Mouse (Mus musculus) lung, adult 2 months (tissue): ENCODE data around the gene Pde6d.
"Not testable (repeated sequence)": the region's sequence is repeated elsewhere in the genome, so short reads cannot be mapped to it uniquely, and the experiment has no call there.

Experiments
- CTCF ChIP-seq: fragments of 200-500 bp; IDR thresholded peaks from 2 replicates; pipeline ENCODE4 v1.5.1; 2011; ENCODE audit warnings: mild to moderate bottlenecking, low read length, control low read depth; ENCODE audit not compliant: insufficient read depth
- POLR2A ChIP-seq: fragments of 200-500 bp; IDR thresholded peaks from 2 replicates; pipeline ENCODE4 v1.6.1; 2011; ENCODE audit warnings: low read depth, mild to moderate bottlenecking, control low read depth, low read length, borderline replicate concordance; ENCODE audit errors: extremely low read depth

DNA sequence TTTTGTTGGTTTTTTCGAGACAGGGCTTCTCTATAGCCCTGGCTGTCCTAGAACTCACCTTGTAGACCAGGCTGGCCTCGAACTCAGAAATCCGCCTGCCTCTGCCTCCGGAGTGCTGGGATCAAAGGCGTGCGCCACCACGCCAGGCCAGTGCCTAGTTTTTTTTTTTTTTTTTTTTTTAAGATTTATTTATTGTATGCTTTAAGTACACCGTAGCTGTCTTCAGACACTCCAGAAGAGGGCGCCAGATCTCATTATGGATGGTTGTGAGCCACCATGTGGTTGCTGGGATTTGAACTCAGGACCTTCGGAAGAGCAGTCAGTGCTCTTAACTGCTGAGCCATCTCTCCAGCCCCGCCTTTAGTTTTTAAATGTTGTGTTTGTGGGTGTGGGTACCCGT, 42.8 kb downstream of the Pde6d start:
- not testable (repeated sequence) for TF ChIP-seq CTCF, POLR2A
